Mouse (Mus musculus) R1 (cell line): Measurements from ENCODE around the gene Lkaaear1.

Experiments
- DNase-seq: peaks from one replicate; pipeline ENCODE4 v3.0.0-alpha.2; 2018; ENCODE audit warnings: low read depth, low spot score

Lkaaear1 gene

DNA sequence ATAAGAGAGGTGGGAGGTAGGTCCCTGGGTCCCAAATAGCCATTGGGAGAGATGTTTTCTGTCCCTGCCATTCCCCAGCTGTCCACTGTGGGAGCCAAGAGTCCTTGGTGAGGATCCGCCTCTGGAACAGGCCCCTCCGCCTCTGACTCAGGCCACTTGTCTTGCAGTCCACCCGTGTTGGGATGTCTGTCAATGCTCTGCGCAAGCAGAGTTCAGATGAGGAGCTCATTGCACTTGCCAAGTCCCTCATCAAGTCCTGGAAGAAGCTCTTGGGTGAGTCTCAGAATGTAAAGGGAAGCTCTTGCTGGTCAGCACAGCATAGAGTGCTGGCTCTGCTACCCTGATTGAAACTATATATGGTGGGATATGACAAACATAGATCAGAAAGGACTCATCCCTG, 14.9 kb downstream of the Lkaaear1 start:
- no peak for DNase-seq

DNA sequence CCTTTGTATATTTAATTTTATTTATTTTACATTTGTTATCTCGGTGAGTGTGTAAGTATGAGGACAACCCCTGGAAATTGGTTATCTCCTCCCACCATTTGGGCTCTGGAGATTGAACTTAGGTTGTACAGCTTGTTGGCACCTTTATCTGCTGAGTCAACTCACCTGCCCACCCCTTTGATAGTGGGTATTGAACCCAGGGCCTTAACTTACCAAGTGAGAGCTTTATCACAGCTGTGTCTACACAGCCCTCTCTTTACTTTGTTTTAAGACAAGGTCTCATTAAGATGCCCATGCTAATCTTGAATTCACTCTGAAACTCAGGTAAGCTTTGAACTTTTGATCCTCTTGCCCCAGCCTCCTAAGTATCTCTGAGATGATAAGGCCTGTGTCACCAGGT, 16.3 kb downstream of the Lkaaear1 start:
- DNase-seq: no peak

DNA sequence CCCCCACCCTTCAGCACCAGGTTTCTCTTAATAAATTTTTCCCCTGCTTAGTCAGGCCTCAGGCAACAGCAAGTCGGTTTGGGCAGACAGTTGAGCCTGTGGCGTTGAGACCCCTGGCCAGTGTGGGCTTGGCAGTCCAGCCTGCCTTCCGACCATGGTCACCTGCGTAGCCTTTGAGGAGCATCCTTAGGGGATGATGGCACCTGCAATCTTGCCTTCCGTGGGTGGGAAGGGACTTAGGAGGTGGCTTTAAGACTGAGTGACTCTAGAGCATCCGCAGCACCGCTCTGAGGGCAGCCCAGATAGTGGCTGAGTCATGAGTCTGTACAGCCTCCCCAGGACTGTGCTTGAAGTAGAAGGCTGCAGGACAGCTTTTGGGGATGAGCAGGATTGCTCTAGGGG, 17.5 kb downstream of the Lkaaear1 start:
- DNase-seq: no peak

DNA sequence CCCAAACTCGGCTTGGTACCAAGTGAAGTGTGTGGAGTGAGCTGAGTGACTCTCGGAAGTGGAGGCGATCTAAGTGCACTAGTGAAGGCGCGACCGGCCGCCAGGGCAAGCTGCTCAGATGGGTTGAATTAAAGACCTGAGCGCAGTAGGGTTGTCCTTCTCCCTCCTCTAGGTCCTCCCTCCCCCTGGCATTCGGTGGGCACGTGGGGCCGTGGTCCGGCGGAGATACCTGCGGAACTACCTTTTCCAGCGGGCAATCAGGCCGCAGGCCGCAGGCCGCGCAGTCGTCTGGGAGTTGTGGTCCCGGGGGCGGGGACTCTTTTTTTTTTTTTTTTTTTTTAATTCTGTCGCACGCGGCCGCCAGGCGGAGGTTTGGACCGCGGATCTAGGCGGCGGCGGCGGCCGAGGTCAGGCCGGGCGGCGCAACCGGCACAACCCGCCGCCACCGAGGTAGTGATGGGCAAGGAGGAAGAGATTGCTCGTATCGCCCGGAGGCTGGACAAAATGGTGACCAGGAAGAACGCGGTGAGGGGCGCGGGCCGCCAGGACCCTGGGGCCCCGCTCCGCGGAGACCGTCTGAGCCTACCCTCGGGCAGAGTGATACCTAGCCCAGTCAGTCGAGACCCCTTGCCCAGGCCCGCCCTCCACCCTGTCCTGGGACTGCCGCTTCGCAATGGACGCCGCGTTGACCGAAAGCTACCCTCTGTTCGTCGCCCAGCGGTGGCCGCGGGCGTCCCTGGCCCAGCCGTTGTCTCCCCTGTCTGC, 18.1 kb downstream of the Lkaaear1 start, which contains the start of gene Tcea2:
Gene Tcea2 (plus strand): TSS at position 360 of the 765 bp plus-strand sequence.
- peak; percentile 76 for DNase-seq

DNA sequence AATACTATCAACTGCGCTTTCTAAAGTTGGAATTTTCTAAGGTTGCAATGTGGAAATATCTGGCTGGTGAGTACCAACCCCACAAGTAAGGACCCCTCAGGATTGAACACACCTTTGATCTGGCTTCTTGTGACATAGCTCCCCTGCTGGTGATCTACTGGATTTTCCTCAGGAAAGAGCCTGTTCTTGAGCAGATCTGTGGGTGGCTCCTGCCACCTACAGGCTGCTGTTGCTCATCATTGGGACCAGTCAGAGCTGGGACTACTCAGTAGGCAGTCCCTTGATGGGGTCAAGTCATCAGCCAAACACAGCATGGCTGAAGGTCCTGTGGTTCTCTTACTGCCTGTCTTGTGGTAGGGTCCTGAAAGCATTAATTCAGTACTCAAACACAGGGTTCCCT, 19.5 kb downstream of the Lkaaear1 start:
- peak; percentile 91 for DNase-seq

DNA sequence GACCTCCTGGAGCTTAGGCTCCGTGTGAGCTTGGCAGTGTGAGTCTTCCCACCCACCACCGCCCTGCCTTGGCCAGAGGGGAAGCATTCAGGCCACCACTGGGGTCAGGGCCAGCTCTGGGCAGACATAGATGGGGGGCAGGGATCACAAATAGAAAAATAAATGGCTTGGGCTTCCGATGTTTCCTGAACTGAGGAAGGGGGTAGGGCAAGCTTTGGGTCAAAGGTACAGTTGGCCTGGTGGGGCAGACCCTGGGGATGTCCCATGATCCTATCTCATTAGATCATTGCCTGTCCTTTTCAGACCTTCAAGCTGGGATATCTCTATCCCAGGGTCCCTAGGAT, 20.5 kb downstream of the Lkaaear1 start:
- no peak for DNase-seq

DNA sequence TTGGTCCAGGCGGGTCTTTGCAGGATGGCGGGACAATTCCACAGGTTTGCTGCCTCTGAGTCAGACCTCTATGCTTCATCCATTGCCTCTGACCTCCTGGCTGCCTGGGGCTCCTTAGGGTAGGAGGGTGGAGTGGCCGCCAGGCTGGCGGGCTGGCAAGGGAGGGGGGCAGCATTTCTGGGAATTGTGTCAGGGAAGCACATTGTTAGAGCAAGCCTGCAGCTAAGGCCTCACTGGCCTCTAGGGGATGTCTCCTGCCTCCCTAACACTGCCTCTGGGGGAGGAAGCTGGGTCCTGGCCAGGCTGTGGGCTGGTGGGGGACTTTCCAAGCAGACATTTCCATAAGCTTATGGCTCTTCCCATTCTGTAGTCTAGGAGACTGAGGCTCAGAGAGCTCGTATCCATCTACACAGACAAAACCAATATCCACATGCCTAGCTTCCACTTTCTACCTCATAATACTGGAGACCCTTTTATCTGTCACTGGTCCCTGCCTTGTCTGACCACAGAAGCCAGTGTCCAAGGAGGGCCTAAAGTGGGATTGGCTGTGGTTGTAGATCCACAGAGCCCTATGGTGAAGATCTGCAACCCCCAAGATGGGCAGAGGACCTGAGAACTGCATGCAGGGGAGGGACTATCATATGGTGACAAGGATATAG, 21.0 kb downstream of the Lkaaear1 start:
- no peak for DNase-seq

DNA sequence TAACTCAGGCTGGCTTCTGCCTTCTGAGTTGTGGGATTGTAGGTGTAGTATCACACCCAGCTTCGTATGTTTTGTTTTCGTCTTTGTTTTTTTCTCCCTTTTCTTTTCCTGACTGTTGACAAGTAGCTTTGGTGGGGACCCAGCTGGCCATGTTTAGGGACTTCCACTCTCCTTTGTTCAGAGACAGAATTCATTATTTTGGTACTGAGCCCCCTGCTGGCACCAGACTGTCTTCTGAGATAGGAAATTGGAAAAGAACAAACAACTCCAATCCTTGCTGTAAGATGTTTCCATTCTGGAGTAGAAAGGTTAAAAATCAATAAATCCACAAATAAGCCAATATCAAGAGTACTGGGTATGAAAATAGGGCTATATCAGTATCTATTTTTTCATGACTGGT, 21.8 kb downstream of the Lkaaear1 start:
- DNase-seq: no peak

DNA sequence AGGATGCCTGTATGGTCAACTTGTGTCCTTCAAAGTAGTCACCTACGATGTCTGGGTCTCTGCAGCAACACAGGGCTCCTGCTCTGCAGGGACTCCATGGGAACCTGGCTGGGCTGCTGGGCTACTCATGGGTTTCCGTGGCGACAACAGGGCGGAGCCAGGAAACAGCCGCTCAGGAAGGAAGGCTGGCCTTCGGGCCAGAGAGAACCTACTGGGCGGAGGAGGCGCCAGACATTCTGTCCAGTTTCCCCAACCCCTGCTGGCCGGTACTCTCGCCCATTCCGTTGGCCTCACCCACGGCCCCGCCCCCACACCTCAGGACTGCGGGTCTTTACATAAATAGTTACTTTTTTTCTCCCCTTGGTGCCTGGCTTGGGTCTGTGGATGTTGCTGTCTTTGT, 22.8 kb downstream of the Lkaaear1 start:
- DNase-seq: peak; percentile 54

DNA sequence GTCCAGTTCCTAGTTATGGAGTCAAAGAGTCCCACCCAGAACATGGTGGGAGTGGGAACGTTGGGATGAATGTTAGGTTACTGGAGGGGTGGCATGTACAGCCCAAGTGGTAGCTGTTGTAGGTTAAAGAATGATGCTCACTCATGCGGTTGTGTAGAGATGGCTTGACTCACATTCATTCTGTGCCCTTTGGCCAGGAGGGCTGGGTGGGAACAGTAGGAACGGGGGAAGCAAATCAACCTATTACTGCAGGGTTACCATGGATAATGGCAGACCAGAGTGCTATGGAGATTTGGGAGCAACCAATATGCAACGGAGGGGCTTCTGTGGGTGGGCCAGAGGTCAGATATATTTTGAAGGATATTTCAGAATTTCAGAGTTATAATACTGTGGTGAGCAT, 23.3 kb downstream of the Lkaaear1 start:
- DNase-seq: no peak

DNA sequence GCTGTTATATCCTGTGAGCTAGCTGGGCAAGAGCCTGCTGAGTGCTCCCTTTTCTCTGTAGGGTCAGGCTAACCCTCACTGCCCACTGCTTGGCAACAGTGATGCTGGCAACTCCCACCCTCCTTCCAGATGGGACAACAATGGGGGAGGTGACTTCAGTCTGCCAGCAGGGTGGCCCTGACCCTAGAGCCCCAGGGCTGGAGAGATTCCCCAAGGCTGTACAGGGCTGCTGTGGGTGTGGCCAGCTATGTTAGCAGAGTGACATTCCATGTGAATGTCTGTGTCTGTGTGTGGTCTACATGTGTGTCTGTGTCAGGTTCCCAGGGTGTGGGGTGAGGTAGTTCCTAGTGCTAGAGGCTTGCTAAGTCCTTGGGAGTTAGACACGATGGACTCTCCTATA, 24.7 kb downstream of the Lkaaear1 start:
- no peak for DNase-seq

DNA sequence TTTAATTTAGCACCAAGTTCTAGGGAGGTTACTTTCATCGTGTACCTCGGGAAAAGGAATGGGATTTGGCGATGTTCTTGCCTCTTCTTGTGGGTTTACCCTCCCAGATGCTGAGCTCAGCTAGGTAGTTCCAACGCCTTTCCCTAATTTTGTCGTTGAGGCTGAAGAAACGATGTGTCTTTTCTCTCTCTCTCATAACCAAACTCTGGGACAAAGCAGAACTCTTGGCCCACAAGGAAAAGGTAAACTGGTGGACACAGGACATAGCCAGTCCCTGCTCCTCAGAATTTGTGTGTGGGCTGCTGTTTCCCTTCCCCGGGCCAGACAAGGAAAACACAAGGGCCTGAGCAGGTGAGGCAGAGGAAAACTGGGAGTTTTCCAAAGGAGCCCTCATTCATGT, 26.3 kb downstream of the Lkaaear1 start:
- no peak for DNase-seq

DNA sequence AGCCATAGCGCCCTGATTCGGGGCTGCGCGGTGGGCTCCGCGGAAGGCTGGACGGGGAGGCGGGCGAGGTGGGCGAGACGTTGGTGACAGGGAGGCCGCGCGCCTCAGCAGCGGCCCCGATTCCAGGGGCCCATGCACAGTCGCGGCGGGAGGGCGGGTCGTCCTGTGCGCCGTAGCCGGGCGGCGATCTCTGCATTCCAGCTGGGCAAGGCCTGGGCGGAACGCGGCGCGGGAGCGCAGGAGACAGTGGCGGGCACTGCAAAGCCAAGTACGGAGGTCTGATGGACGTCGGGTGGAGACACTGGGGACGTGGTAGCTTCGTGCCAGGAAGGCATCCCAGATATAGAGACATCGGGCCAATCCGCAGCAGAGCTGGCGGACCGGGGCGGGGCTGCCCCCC, 26.9 kb downstream of the Lkaaear1 start, which contains the start of gene Sox18:
Gene Sox18 (minus strand): TSS at position 315 of the 400 bp plus-strand sequence.
- peak; percentile 40 for DNase-seq

DNA sequence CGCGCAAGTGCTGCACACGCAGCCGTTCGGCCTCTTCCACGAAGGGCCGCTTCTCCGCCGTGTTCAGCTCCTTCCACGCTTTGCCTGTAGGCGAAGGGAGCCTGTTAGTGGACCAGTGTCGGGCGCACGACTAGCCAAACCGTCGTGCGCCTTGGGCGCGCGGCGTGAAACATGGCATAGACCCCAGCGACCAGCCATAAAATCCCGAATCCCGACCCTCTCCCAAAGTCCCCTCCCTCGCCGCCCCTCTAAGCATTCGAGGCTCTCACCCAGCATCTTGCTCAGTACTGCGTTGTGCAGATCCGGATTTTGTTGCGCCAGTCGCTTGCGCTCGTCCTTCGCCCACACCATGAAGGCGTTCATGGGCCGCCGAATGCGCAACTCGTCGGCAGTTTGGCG, 27.3 kb downstream of the Lkaaear1 start:
- DNase-seq: peak; percentile 51

DNA sequence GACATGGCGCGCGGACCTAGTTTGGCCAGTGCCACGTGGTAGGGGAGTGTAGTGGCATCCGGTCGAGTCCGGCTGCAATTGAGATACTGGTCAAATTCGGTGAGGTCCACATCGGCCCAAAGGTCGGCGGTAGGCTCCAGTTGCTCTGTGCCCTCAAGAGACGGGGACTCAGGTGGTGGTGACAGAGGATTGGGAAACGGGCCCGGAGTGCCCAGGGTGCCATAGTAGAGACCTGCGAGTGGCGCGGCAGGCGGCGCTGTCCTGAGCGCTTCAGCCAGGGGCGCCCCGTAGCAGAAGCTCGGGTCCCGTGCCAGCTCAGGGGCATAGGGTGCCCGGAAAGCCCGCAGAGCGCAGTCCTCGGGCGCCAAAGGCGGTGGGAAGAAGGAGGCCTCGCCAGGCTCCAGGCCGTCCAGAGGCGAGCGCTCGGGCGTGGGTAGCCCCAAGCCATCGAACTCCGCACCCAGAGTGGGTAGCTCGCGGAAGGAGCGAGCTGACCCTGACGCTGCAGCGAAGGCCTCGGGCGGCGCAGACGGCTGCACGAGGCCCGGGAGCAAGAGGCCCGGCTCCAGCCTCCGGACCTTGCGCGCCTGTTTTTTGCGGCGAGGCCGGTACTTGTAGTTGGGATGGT, 27.8 kb downstream of the Lkaaear1 start:
- DNase-seq: peak; percentile 38

DNA sequence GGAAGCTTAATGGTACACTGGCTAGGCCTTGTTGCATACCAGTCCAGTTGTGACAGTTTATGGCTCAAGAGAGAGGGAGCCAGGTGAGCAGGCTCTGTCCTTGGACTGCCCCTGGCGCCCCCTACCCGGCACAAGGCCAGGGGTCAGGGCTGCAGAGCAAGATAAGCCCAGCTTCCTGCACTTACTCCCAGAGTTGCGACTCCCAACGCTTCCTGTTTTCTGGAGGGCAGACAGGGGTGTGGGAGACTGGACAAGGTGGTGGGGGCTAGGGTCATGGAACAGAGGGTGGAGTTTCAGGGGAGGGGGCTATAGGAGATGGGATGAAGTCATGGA, 35.0 kb downstream of the Lkaaear1 start:
- DNase-seq: no peak

DNA sequence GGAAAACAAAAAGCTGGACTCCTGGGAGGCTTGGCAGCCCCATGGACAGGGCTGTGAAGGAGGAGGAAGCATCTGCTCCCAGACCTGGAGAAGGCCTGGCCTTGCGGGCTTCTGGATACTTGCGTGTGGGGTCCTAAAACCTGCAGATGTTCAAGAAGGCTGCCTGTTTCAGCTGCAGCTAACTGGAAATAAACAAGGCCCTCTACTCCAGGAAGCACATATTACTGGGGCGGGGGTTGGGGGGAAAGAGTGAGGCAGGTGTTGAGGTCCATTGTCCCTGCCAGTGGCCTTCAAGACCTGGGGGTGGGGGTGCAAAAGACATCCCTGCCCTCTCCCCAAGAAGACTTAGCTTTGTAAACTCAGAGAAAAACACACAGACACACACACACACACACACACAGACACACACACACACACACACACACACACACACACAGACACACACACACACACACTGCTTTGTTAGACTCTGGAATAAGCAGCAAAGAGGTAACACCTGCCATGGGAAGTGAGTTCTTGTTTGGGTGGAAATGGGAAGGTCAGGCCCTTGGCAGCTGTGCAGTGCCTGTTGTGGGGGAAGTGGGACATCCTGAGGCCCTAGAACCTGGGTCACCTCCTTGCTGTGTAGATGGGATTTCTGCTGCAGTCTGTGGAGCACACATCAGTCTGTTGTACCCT, 35.5 kb downstream of the Lkaaear1 start:
- no peak for DNase-seq

DNA sequence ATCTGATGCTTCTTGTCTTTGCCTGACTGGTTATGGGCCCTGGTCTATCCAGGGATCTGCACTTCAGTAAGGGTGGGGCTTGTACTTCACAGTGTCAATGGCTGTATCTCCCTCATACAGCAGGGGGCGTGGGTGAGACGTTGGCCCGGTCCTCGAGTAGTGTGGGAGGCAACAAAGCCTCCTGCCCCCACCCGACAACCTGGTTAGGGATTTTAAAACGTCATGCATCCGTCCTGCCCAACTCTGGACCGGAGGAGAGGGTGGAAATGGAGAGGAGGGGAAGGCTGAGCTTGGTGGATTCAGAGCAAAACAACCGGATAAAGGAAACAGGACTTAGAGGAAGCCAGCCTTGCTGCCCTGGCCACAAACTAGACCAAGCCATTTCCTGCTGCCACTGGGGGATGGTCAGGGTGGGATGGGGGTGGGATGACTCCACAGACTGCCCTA, 38.6 kb downstream of the Lkaaear1 start:
- DNase-seq: peak; percentile 89

DNA sequence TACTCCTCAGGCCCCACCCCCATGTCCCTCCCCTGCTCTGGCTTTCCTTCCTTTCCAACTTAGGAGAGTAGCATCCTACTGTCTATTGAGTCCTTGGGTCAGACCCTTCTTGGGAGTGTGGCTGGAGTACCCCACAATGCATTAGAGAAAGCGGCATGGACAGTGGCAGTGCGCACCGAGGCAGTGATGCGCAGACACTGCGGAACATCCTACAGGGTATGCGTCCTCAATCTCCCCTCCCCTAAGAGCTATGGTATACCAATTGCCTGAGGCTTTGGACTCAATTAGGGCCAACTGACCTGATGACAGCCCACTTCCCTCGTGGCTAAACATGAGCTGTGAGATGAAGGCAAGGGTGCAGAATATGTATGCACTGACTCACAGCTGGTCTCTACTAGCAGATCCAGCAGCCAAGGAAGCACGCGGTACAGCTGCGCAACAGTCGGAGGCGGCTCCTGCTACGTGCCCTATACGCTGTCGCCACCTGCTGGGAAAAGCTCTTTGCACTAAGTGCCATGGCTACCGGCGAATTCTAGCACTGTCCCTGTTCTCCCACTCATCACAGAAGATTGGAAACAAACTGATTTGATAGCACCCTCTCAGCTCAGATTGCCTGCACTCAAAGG, 39.2 kb downstream of the Lkaaear1 start:
- peak; percentile 72 for DNase-seq

DNA sequence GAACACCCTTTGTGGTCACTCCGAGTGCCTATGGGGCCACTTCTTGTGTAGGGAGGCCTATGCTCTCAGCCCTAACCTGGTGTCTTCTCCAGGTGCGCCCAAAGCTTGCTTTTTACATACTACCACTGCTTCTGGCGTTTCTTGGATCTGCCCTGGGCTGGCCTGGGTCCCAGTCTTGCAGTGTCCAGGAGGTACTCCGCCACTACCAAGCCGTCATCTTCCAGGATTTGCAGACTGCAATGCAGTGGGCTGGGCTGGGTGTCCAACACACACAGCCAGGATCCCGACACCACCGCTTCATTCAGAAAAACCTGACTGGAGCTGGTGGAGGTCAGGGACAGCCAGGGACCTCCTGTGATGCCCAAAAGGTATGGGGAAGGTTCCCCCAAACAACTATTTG, 39.7 kb downstream of the Lkaaear1 start:
- no peak for DNase-seq

DNA sequence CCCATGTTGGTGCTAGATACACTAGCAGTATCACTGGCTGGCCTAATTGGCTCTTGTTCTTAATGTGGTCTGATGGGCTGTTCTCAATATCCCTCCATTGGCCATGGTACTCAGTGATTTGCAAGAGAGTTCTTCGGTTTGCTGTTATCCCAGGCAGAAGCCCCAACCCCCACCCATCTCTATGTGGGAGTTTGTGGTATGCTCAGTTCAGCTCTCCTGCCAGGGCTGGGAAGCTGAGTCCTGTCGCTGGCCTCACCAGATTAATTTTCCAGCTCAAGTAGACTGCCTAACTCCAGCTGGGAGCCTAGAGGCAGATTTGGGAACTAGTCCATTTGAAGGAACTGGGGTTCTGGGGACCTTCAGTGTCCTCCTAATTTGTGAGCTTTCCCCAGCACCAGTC, 40.8 kb downstream of the Lkaaear1 start:
- no peak for DNase-seq

DNA sequence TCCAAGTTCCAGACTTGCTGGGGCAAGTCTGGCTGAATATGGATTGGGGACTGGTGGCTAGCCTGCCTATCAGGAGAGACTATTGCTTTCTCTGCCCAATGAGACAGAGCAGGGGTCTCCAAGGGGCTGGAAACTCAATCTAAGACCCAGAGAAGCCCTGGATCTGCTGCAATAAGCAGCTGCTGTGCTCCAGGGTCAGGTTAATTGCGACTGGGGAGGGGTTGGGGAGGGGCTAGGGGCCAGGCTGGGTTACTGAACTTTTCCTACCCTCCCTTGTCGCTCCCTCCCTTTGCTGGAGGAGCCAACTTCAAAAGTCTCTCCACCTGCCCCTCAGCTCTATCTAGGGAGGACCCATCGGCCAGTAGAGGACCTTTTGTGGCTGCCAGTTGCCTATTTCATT, 41.5 kb downstream of the Lkaaear1 start, which contains the start of gene Gm29797:
Gene Gm29797 (plus strand): TSS at position 301 of the 400 bp plus-strand sequence.
- DNase-seq: no peak
